Mouse (Mus musculus) stomach, postnatal 0 days (tissue): Measurements from ENCODE around the gene Gm5617. TPM values are rescaled to one million over a fixed set of nuclear protein-coding genes. Genes with fewer than 3 reads are reported as not detected.

Experiments
- ATAC-seq: fragments of 200-750 bp; cut with Nextera tagmentation; 2 replicates; pipeline ENCODE4 v1.8.0; 2017; ENCODE audit not compliant: low FRiP score, low TSS enrichment
- DNase-seq: peaks from one replicate; pipeline ENCODE4 v3.0.0-alpha.2; 2016; ENCODE audit warnings: low spot score
- H3K27ac ChIP-seq: fragments of 300-500 bp; sonication (generic); replicated peaks from 2 replicates; pipeline ENCODE4 v1.5.1; 2014; ENCODE audit warnings: mild to moderate bottlenecking, control low read depth
- H3K27me3 ChIP-seq: fragments of 300-500 bp; sonication (generic); 2 replicates; pipeline ENCODE4 v1.6.1; 2014; ENCODE audit warnings: low read length; ENCODE audit not compliant: control insufficient read depth, insufficient read depth
- H3K36me3 ChIP-seq: fragments of 300-500 bp; sonication (generic); 2 replicates; pipeline ENCODE4 v1.6.1; 2014; ENCODE audit warnings: low read length, mixed read lengths; ENCODE audit not compliant: control insufficient read depth, insufficient read depth
- H3K4me1 ChIP-seq: fragments of 300-500 bp; sonication (generic); replicated peaks from 2 replicates; pipeline ENCODE4 v1.6.1; 2014; ENCODE audit warnings: antibody characterized with exemption; ENCODE audit not compliant: control insufficient read depth, insufficient read depth
- H3K4me2 ChIP-seq: fragments of 300-500 bp; sonication (generic); replicated peaks from 2 replicates; pipeline ENCODE4 v1.6.1; 2014; ENCODE audit warnings: low read depth, mild to moderate bottlenecking, control low read depth, moderate library complexity
- H3K4me3 ChIP-seq: fragments of 300-500 bp; sonication (generic); 2 replicates; pipeline ENCODE4 v1.5.1; 2014; ENCODE audit warnings: low read depth, low read length, control low read depth
- H3K9ac ChIP-seq: fragments of 300-500 bp; sonication (generic); 2 replicates; pipeline ENCODE4 v1.6.1; 2014; ENCODE audit warnings: mild to moderate bottlenecking, low read length, control low read depth, mixed read lengths
- H3K9me3 ChIP-seq: fragments of 300-500 bp; sonication (generic); 2 replicates; pipeline ENCODE4 v1.6.1; 2016; ENCODE audit warnings: low read length; ENCODE audit not compliant: control insufficient read depth
- CTCF ChIP-seq: IDR thresholded peaks from 2 replicates; pipeline ENCODE4 v1.5.1; 2016; ENCODE audit warnings: antibody characterized with exemption, low read depth, mild to moderate bottlenecking, moderate library complexity
- EP300 ChIP-seq: optimal IDR thresholded peaks from 2 replicates; pipeline ENCODE3; 2016; ENCODE audit warnings: antibody characterized with exemption
- WGBS: fragments of 180-500 bp; shearing (Covaris S2); extraction: QIAGEN DNeasy Blood & Tissue Kit; methylation state at CpG from one replicate; pipeline ENCODE4 v1.1.7; 2014; 5-methylcytosine and 5-hydroxymethylcytosine counted together
- polyA plus RNA-seq: library from polyadenylated mRNA; unstranded; fragments of >200 nt; fragmentation: Nextera tagmentation; extraction: Ambion mirVana; gene quantifications from 2 replicates; pipeline ENCODE4 v1.2.1, GENCODE M21; 2015

Gm5617 gene
- polyA plus RNA-seq, 1 experiment from 2014 or later = 50.4 TPM

DNA sequence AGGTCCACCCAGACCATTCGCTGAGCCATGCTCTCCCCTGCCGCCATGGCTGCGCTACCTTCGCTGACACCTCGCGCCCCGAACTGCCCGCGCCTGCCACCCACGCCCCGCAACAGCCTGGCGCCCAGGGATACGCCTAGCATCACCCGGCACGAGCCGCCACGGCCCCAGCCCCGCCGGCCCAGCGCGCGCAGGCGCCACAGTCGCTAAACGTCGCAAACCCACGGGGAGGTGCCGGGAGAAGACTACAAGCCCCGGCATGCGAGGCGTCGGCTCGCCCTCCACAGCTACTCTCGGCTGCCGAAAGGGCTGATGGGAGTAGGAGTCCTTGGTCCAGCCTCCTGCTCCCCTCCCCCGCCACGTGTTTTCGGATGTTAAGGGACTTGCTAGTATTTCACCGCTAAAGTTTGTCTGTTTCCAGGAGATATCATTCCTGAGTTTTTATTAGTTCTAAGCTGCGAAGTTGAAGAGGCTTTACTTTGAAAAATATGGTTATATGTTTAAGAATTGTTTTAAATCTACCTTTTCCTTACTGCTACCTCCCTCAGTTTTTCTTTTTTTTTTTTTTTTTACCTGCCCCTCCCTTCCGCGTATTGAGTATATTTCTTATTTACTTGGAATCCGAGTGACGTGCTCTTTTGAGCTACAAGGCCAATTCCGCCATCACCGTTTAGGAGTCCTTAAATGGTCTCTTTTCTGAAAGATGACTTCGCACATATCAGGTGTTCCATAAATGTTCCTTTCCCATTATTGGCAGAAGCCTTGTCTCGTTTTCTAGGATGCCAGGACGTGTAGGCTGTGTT lies 14.6 kb upstream of the Gm5617 start, which contains the start of gene Rexo2:
Gene Rexo2, minus strand, starts transcription at position 213 of the 803 bp plus-strand sequence.
- Histone ChIP-seq H3K4me2 (peak within 1 kb of the TSS; percentile 88), H3K4me3 (peak within 1 kb of the TSS; percentile 81), H3K9me3 (no peaks in the 10 kb centered on the region), H3K27me3 (no peaks in the 10 kb centered on the region), H3K4me1 (no peaks in the 10 kb centered on the region), H3K9ac (peak within 1 kb of the TSS; percentile 79), H3K36me3 (peaks cover 2% of the 10 kb centered on the region; the same call in 1 of the 2 replicates), H3K27ac (peak within 1 kb of the TSS; percentile 71)
- under 1% methylated on average over 49 of the region's 49 CpGs for WGBS
- DNase-seq (peak; percentile 95), ATAC-seq (peak; percentile 99)
- TF ChIP-seq EP300 = no peak
- TF ChIP-seq CTCF = no peak

DNA sequence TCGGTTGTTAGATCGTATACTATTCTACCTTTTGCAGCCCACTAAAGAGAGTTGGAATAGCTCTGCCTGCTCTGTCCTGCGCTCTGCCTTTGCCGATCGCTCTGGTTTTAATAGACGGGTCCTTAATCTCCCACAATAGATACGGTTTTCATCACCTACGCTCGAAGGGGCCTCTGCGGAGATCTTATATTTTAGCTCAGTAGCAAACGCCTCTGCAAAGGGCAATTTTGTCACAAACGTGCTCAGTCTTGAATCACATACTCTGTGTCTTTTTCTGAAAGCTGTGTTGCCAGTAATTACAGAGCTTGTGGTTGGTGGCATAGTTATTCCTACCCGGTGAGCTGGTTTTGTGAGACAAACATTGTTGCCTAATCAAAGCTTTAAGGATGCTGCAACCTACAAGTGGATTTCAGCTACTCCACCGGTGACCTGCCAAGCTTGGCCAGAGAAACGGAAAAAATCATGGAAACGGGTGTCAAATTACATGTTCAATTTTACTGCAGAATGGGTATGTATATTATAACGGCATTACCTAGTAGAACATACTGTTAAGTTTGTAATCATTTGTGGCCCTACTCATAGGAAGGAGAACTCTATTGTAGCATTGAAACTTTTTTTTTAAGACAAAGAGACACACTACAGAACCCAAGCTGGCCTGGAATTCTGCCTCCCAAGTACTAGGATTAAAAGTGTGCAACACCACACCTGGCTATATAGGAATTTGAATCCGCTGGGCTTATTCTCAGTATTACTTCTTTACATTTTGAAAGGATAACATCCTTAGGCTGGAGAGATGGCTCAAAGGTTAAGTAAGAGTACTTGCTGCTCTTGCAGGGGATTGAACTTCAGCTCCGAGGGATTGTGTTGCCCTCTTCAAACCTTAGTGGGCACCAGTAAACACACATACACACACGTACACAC lies 13.8 kb upstream of the Gm5617 start:
- no peaks in the 10 kb centered on the region for H3K4me1 ChIP-seq
- H3K9ac ChIP-seq = peak overlapping the region; percentile 38; the same call in 1 of the 2 replicates
- TF ChIP-seq CTCF (no peak), EP300 (no peak)
- H3K27ac ChIP-seq = peak overlapping the region; percentile 71
- H3K4me3 ChIP-seq = peak overlapping the region; percentile 81
- peak overlapping the region; percentile 88 for H3K4me2 ChIP-seq
- H3K36me3 ChIP-seq = peaks cover 2% of the 10 kb centered on the region; the same call in 1 of the 2 replicates
- ATAC-seq (no peak), DNase-seq (no peak)
- 25% methylated on average over 20 of the region's 20 CpGs for WGBS
- H3K27me3 ChIP-seq = no peaks in the 10 kb centered on the region
- no peaks in the 10 kb centered on the region for H3K9me3 ChIP-seq

DNA sequence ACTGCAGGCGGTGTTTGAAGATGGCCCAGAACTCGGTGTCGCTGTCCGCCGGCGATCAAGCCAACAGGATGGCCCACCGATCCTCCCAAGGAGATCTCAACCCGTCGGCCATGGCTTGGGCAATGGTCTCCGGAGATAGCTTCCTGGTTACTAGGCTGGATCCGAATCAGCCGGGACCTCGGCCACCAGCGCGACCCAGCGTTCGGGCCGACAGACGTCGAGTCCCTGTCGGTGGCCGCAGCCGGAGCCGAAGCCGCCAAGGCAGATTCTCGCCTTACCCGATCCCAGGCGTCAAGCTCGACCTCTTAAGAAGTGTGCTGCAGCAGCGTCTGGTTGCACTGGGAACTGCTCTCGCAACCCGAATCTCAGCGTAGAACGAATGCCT lies 298 bp downstream of the Gm5617 start:
- Histone ChIP-seq H3K4me1 (0 out of 2 replicates have a peak, but pooled peaks cover 3% of the 10 kb centered on the region), H3K9me3 (no peaks in the 10 kb centered on the region), H3K27me3 (no peaks in the 10 kb centered on the region), H3K4me3 (peak overlapping the region; percentile 93), H3K9ac (peak overlapping the region; percentile 94), H3K27ac (peak overlapping the region; percentile 91), H3K36me3 (peaks cover 13% of the 10 kb centered on the region), H3K4me2 (peak overlapping the region; percentile 80)
- no peak for DNase-seq
- 5% methylated on average over 34 of the region's 34 CpGs for WGBS
- peak; percentile 60 for ATAC-seq
- TF ChIP-seq EP300 (no peak), CTCF (no peak)

DNA sequence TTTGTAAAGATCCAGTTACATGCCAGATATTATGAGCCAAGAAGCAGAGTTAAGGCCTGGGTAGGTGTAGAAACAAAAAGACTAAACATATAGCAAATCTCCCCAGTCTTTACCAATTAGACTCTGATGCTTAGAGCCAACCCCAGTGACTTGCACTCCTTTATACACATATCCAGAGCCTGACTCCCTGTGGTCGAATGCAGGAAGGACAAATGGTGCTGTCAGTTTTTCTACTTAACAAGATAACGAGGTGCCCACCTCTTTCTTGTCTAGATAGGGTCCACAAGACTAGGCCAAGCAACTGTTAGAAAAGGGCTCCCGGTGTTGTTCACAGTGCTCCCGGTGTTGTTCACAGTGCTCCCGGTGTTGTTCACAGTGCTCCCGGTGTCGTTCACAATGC lies 6.0 kb downstream of the Gm5617 start:
- H3K9ac ChIP-seq = no peak overlapping the region
- H3K36me3 ChIP-seq = no peaks in the 10 kb centered on the region
- 85% methylated on average over 7 of the region's 7 CpGs for WGBS
- no peak for ATAC-seq
- H3K9me3 ChIP-seq = no peaks in the 10 kb centered on the region
- H3K27ac ChIP-seq = no peak overlapping the region
- H3K4me1 ChIP-seq = no peaks in the 10 kb centered on the region
- H3K4me2 ChIP-seq = no peak overlapping the region
- no peak for TF ChIP-seq EP300
- no peak for TF ChIP-seq CTCF
- no peak for DNase-seq
- no peak overlapping the region for H3K4me3 ChIP-seq
- H3K27me3 ChIP-seq = no peaks in the 10 kb centered on the region

DNA sequence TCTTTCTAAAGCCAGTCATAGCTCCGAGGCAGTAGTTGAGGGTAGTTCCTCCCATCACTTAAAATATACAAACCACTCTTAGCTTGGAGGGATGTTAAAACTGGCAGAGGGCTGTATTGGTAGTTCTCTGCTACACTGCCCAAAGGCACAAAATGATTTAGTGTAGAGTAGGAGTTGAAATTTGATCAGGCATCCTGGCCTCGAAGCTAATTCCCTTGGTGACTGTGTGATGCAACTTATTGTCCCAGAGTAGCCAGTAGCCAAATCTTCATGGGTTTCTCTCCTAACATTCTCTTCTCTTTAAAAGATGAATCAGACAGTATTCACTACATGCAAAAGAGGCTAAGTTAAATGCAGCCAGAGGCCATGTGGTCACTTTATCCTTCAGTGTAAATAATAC lies 7.8 kb downstream of the Gm5617 start:
- 66% methylated on average over 2 of the region's 2 CpGs for WGBS
- Histone ChIP-seq H3K4me3 (no peak overlapping the region), H3K4me1 (no peaks in the 10 kb centered on the region), H3K4me2 (no peak overlapping the region), H3K27ac (no peak overlapping the region), H3K9ac (no peak overlapping the region), H3K36me3 (no peaks in the 10 kb centered on the region), H3K9me3 (no peaks in the 10 kb centered on the region), H3K27me3 (no peaks in the 10 kb centered on the region)
- no peak for DNase-seq
- TF ChIP-seq CTCF (no peak), EP300 (no peak)
- no peak for ATAC-seq
